Mouse (Mus musculus): ENCODE results near the gene Evc.

Evc gene

DNA sequence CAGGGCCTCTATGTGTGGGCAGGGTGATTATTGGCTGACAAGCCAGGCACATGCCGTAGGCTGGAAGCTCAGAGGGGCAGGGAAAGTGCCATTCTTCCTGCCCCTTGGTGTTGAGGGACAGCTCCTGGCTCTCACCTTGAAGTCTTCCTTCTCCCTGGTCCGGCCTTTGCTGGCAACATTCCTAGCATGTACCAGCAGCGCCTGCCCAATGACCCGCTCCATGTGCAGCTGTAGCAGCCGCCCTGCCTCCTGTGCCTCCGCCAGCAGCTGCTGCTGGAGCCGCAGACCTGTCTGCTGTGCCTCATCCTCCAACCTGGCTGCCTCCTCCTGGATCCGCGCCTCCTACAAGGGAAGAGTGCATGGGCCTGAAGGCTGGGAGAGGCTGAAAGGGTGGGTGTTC is 26.7 kb downstream of the Evc start:
- no peak for DNase-seq (ENCODE audit: low spot score)

DNA sequence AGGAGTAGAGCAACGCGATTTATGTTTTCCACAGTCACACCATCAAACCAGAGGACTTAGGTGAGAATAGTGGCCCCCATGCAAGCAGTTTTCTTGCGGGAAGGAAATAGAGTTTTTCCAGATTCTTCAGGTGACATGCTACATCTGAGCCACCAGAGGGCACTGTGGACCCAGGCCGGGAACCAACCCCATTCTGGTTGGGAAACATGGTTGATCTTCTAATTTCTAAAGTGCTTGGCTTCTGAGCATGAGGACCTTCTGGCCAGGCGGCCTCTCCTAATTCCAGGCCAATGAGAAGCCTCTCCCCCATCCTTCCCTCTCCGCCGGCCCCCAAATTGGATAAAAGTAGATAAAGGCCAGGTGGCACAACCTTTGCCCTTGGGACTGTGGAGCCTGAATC is 38.3 kb downstream of the Evc start:
- DNase-seq (ENCODE audit: low spot score), result no peak

DNA sequence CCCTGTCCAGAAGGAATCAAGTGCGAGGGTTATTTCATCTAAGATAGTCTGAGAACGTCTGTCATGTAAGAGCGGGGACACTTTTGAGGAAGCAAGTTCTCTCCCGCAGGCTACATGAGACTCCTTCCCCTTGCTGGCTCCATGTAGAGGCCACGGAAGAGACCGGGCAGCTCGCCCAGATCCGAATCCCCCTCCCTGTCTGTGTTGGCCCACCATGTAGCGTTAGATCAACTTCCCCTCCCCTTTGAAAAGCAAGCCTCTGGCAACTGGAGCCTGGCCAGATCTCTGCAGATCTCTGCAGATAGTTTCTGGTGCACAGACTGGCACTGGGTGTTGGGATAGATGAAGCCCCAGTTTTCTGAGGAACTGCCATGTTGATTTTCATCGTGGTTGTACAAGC is 40.0 kb downstream of the Evc start:
- no peak for DNase-seq (ENCODE audit: low spot score)

DNA sequence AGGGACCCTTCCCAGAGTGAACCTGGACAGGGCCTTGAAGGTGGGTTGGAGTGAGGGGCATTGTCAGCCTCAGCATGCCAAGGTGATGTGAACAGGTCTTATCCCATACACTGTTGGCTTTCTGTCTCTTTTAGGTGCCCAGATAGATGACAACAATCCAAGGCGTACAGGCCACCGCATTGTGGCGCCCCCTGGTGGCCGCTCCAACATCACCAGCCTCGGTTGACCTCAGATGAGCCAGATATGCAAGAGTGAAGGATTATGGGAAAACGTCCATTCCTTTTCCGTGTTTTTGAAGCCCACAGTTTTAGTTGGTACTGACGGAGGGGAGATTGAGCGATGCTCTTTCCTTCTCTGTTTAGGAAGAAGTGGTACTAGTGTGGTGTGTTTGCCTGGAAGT is 45.7 kb downstream of the Evc start:
- DNase-seq (ENCODE audit: low spot score), result no peak

DNA sequence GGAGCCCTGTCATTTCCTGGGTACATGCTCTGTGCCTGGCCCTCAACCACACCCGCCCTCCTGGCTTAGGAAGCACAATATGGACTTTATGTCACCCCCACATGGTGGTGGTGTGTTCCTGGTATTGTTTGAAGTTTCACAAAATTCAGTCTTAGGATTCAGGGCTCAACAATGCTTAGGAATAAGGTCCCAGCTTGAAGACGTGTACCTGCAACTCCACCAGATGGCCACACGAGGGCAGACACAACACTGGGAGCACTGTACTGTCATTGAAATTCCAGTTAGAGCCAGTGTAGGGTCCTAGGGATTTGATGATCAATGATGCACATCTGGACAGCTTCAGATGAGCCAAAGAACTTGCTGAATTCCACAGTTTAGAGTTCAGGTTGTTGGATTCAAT is 47.5 kb downstream of the Evc start:
- no peak for DNase-seq (ENCODE audit: low spot score)

DNA sequence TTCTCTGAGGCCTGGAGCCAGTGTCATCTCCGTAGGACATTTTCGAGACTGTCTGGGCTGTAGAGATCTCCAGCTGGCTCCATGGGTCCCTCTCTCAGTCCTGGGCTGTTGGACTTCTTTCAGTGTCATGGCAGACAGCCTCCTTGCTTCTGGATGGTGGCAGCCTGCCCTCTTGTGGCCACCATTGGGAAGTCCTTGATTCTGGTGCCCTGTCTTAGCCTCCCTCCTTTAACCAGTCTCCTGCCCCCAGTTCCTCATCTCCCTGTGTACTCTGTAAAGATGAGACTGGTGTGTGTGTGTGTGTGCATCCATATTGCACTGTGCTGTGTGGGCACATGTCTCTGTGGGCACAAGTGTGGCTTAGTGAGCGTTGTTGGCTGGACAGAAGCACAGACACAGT is 48.3 kb downstream of the Evc start:
- no peak for DNase-seq (ENCODE audit: low spot score)

DNA sequence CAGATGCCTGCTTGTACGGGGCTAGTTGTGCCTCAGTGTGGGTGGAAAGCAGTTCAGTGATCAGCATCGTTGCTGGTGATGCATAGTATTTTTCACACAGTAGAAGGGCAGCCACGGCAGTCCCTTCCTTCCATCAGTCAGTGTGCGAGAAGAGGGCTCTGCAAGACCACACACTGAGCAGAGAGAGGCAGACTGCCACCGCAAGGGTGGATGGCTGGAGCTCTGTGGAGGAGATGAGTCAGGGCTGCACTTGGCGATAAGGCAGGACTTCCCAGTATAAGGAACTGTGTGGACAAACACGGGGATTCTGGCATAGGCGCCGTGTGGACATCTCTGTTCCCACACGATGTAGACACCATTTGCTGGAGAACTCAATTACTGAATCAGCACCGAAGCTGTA is 55.7 kb downstream of the Evc start:
- DNase-seq (ENCODE audit: low spot score), result no peak

DNA sequence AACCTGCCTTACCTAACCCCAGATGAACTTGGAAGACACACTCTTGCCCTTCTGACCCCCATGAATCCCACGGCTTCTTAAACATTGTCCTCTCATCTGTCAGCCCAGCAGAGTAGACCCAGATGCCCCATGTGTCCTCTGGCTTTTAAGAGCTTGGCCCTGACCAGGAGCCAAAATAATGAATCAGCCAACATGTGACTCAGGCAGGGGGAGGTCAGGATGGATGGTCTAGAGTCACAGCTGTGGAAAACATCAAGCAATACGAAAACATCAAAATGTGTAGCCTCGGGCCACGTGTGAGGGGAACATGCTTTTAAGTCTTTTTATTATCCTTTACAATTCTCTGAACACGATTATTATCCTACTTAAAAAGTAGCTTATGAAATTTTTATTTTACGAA is 72.9 kb downstream of the Evc start:
- DNase-seq (ENCODE audit: low spot score), result no peak

DNA sequence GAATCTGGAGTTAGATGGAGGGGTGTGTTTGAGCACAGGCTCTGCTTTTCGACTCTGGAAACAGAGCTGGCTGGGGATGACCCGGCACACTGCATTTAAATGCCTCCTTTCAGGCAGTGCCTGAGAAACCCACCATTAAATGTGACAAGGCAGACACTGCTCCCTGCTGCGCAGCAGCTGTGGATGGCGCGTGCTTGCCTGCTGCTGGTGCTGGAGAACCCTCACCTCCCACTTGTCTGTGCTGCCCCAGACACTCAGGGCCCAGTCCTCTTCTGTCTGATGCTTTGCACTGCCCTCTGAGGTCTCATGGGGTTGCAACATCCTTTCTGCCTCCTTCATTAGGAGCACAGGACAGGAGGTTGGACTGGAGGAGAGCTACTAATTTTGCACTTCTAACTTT is 75.0 kb downstream of the Evc start:
- DNase-seq (ENCODE audit: low spot score), result no peak

DNA sequence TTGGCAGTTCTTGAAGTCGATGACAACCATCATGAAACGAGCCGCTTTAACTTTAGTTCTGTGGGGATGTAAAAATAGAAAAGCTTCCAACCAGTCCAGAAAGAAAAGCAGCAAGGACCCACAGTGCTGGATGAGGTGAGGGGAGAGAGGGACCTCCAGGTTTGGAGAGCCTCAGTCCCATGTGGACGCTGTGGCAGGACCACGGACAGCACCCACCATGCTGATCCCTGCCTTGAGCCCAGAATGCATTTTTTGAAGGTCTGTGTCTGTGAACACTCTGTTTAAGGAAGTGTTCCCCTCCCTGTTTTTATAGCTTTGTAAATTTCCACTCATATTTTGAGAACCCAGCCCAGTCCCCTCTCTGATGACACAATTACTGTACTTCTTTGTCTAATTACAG is 79.5 kb downstream of the Evc start:
- DNase-seq (ENCODE audit: low spot score), result no peak

DNA sequence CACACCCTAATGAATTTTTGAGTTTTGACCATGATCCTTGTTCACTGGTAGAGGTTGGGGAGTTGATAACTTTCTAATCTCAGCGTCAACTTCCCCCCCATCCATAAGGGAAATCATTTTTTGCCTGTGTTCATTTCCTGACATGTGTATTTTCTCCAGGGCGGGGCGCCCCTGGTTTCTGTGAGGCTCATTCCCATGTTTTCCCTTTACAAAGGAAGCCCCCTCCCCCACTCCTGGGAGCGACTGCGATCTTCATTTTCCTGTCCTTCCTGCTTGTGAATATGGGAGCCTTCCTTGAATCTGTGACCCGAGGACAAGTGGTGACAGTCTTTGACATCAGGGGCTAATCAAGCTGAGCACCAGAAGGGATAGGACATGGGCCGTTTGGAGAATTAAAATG is 79.9 kb downstream of the Evc start:
- DNase-seq (ENCODE audit: low spot score), result no peak

DNA sequence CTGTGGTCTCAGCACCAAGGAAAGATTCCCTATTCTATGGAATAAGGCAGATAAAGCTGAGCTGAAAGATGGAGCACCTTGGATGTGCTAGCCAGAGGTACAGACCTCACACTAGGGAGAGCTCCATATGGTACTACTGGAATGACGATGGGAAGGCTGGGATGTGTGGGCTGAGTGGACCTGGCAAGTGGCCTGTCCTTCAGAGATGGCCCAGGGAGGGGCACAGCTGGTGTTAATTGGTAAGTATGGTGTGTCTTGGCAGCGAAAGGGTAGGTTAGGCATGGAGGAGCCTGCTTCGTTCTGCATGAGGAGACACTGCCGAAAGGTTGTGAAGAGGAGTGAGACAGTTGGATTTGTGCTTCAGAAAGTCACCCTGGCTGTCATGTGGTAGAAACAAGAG is 82.2 kb downstream of the Evc start:
- DNase-seq (ENCODE audit: low spot score), result no peak

DNA sequence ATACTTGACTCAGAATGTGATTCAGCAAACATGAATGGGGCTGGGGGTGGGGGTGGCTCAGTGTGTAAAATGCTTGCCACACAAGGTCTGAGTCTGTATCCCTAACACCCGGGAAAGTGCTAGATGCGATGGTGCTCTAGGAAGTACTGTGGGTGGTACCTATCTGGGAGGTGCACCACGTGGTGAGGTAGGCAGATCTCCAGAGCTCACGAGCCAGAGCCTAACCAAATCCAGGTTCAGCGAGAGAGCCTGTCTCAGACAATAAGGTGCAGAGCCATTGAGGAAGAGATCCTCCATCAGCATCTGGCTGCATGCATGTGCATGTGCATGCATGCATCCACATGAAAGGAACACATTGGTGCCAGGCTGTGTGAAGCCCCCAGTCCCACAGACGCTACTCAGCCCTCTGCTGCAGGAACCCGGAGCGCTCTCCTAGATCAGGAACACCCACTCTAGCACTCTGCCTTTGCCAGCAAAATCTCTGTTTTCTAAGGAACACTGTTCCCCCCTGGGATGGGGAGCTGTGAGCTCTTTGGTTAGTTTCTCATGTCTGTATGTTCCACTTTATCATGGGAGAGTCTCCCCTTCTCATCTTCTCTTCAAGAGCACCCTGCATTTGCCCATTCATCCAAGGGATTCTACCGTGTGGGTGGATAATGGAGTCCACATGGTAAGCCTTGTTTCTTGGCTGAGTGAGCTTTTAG is 84.4 kb downstream of the Evc start:
- no peak for DNase-seq (ENCODE audit: low spot score)

DNA sequence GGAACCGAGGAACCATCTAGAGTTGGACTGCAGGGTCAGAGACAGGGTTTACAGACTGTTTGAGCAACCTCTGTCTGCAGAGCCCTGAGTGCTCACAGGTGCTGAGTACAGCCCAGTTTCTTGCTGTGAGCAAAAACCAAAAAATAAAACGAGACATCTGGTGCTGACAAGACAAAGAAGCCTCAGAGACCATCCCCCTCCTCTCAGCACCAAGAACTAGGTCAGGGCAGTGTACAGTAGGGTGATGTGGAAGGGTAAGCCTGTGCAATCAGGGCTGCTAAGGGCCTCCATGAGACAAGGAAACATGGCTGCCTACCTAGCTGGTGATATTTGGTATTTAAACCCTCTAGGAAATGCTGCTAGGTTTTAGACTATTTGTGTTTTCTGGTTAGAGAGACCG is 85.1 kb downstream of the Evc start:
- no peak for DNase-seq (ENCODE audit: low spot score)

DNA sequence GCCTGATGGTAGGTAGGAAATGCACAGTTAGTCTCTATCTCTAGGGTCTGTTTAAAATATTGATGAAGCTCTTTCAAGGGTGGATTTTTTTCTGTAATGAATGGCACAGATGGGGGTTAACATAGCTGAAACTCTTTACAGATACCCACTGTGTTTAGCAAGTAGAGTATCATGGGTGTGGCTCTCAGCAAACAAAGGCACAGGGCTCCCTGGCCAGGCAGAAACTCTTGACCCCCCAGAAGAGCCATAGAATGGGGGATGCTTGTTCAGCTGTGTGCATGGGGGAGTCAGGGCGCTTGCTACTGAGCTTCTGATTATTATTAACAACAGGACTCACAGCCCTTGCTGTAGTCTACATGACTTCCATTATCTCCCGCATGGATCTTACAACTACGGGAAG is 87.8 kb downstream of the Evc start:
- no peak for DNase-seq (ENCODE audit: low spot score)

DNA sequence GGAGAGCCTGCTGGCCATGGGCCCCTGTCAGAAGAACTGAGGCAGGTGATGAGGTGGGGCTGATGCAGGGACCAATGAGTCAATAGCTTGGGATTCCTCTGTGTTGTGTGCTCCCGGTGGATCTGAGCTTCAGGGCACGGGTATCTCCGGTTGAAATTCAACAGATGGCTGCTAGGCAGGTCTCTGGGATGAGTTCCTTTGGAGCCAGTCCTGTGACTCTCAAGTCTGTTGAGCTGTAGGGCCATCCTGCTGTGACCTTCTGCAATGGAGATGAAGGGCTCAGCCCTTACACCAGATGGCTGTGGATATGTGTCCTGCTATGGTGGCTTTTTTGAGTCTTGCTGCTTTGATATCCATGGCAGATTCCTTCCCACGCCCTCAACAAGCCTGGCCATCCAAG is 89.2 kb downstream of the Evc start:
- no peak for DNase-seq (ENCODE audit: low spot score)

DNA sequence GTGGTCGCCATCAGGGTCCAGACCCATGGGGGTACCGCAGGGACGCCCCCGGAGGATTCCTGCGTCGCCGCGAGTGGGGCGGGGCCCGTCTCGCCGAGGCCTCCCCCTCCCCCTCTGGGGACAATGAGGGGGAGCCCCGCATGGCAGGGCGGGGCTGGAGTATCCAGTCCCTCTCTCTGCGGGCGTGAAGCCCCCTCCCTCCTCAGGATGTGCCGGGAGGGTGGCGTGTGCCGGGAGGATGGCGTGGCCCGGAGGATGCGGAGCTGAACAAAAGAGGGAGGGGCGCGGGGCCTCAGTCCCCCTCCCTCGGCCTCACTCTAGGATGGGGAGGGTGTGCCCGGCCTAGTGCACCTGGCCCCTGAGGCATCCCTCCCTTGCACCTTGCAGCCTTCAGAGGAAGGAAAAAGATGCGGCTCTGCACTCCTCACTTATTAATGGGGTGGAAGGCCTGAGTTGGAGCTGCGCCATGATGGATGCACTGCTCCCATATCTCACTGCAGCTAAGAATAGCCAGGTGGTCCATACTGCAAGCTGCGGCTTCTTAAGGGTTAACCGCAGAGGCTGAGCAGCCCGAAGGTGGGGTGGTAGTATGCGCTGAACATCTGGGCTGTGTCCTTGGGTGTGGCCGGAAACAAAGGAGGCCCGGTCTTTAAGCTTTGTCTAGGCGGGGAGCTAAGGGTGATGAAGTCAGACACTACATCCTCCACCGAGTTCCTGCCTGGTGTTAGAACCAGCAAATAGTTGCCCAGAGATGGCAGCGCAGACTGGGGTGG is 90.4 kb downstream of the Evc start:
- no peak for DNase-seq (ENCODE audit: low spot score)

DNA sequence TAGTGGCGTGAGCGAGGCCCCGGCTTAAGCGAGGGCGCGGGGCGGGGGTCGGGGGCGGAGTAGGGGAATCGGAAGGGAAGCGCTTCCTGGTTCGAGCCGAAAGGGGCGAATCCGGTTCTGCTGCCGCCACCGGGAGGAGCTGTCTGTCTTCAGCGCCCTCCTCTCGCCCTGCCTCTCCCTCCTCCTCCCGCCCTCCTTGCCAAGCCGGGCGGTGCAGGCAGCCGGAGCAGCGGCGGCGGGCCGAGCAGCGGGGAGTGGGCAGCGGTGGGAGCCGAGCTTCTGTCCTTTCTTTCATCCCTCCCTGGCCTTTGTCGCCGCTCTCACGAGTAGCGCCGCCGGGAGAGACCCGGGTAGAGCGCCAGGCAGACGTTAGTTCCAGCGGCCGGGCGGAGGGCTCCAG is 91.0 kb downstream of the Evc start:
- DNase-seq (ENCODE audit: low spot score), result no peak

DNA sequence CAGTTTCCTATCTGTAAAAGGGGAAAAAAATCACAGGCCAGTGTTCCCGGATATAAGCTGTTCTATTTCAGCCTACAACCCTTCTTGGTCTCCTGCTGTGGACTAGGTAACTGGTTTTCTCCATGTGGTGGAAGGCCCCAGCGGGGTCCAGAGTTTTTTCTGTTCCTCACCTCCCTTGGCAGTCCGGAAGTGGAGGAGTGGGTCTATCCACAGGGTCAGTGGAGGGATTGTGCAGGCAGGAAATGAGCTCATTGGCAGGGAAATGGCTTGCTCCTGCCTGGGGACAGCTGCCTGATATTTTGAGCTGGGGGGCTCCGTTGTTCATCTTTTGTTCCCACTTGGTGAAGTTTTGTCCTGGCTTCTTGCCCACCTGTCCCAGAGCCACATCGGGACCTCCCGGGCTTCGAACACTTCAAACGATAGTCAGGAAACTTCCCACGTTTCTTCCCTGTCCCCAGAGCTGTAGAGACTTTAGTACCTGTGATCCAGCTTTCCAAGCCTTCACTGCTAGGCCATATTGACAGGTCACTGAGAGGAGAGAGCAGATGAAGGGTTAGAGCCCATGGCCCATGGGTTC is 91.9 kb downstream of the Evc start:
- no peak for DNase-seq (ENCODE audit: low spot score)

DNA sequence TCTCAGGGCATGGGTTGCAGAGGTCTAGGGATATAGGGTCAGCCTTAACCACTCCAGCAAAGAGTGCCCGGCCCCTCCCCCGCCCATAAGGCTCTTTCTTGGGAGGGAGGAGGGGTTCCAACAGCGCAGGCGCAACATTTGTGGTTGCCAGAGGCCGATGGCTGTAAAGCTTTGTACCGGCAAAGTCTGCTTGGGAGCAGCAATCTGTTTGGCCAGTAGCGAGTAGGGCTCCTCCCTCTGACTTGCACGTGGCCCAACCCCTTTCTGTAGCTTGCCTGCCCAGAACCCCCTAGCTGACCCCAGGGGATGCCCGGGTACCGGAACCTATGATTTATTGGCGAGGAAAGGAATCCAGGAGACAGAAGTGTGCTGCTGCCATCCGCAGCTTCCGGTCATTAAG is 92.5 kb downstream of the Evc start:
- DNase-seq (ENCODE audit: low spot score), result no peak

DNA sequence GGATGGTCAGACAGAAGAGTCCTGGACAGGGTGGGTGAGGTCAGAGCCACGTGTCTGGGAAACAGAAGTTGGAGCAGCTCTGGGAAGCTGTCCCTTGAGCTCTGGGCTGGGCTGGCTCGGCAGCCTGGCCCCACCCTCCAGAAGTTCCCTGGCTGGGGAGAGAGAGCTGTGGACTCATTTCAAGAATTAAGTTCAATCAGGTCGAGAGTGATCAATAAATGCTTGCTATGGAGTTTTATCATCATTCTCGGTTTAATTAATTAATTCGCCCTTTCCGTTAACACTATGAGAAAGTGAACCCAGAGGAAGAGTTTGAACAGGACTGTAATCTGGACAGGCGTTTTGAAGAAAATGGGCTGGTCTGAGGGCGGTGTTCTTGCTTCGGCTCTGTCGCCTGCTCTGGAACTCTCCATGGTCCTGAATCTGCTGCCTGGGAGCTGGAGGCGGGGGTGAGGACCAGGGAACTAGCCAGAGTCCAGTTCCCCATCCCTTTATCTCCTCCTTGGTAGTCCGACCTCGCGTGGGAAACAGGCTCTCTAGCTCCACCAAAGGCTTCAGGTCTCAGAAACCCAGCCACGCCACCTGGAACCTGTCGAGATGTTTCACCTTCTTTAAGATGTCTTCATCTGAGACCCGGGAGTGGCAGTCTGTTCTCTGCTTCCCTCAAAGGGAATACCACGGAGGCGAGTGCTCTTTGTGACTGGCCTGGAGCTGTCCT is 93.4 kb downstream of the Evc start:
- DNase-seq (ENCODE audit: low spot score), result no peak

DNA sequence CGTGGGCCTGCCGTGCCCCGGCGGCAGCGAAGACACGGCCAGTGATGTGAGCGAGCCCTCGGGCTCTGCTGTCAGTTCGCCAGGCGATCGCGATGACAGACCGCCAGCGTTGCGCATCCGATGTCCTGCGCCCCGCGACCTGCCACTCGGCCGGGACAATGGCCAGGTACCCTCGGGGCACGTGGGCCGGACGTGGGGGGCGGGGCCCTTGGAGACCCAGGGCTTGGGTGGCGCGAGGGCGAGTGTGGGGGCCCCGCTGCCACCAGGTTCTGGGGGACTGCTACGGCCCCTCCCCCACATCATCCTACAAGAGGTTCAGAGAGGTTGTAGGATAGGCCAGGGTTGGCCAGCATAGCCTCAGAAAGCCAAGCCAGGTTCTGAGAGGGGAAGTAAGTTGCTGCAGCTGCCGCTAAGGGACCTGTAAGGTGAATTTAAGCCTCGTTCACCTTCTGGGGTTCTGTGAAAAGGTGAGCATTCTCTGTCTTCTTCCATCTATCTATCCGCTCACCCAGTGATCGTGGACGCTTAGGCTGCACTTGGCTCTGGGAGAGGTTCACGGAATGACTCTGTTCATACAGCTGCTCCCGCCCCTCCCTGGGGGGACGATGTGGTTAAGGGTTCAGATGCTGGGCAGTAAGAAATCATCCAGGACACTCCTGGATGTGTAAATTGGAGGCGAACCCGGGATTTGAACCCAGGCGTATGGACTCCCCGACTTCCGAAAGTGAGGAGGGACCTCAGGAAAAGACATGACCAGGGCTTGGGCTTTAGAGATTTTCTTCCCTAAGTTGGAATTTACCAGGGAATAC is 94.1 kb downstream of the Evc start:
- no peak for DNase-seq (ENCODE audit: low spot score)
